Mouse (Mus musculus): Measurements from ENCODE around the gene Hs2st1.
A peak's percentile ranks its signal among the peaks of the same experiment; 100 is the strongest.

Hs2st1 gene

DNA sequence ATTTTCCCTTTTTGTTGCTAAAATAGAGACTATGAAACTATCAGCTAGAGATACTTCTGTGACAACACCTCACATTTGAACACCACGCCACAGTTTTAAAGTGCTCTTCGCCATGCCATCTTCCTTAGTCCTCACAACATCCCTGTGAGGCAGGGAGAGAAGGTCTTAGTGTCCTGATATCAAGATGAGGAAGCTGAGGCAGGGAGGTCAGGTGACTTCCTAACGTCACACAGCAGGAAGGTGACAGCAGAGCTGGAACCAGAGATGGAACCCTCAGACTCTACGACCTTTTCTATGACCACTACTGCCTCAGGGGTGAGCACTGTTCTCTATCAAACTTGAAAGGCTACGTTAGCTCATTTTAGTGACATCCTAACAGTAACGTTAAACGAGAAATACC lies 136.9 kb downstream of the Hs2st1 start:
- DNase-seq, result no peak

DNA sequence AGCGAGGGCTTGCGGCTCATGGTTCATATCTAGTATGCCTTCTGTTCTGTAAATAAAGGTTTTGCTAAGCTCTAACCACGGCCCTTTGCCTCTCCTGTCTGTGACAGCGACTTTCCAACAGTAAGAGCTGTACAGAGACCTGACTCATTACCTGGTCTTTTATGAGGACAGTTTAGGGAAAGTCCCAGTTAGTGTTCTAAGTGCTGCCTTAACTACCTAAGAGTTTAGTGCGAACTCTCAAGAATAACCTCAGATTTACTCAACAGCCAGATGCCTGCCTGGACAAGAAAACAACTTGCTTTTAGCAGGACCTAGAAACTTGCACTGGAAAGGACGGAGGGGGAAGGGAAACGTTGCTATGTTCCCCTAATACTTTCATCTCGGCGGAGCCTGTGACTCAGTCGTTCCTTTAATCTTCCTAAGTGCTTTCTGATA lies 137.8 kb downstream of the Hs2st1 start:
- DNase-seq, result no peak

DNA sequence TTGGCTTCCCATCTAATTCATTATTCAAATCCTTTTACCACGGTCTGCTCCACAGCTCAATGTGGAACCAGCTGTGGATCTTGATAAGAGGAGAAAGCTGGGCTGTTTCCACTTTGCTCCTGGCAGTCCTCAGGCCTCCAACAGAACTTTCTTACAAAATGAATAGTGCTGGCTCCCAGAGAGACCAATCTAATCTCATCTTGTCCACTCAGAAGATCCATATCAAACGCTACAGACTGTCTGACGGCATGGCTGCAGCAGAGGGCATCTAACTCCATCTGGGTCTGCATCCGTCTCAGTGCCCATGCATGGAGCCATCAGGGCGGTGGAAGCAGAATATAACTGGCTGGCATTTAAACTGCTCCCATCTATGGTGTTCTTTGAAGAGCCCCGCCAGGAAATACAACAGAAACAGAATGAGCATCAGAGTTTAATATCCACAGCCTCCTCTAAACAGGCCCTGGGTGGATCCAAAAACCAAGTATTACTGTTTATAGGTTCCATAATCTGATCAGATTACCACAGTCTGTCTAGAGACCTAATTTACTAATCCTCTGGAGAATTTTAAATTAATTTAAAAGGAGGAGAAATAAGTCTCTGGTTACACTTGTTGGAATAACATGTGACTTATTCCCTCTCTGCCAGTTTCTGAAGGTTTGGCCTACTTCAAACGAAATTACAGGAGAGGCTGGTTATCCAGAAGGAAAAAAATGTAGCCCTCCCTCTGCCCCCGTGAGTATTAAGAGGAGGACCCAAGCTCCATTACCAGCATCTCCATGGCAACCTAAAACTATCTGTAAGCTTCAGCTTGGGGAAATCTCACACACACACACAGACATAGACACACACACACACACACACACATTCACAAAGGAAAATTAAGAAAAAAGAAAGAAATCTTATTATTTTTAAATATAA lies 141.2 kb downstream of the Hs2st1 start:
- DNase-seq, result no peak

DNA sequence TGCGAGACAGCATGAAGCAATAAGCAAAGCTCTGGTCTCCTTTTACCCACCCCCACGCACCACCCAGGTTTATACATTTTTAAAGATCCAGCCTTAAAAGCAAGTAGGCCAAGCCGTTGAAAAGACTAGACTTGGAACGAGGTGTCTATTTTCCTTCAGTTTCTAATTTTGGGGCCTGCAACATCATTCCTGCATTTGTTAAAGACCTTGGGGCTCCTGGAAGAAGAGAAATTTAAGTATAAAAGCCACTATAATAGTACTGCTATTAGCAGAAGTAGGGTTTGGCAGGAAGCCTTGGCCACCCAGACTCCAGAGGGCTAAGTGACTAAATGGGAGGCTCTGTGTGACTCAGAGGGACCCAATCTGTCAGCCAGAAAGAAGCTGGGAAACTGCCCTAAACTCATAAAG lies 144.9 kb downstream of the Hs2st1 start:
- DNase-seq, result no peak

DNA sequence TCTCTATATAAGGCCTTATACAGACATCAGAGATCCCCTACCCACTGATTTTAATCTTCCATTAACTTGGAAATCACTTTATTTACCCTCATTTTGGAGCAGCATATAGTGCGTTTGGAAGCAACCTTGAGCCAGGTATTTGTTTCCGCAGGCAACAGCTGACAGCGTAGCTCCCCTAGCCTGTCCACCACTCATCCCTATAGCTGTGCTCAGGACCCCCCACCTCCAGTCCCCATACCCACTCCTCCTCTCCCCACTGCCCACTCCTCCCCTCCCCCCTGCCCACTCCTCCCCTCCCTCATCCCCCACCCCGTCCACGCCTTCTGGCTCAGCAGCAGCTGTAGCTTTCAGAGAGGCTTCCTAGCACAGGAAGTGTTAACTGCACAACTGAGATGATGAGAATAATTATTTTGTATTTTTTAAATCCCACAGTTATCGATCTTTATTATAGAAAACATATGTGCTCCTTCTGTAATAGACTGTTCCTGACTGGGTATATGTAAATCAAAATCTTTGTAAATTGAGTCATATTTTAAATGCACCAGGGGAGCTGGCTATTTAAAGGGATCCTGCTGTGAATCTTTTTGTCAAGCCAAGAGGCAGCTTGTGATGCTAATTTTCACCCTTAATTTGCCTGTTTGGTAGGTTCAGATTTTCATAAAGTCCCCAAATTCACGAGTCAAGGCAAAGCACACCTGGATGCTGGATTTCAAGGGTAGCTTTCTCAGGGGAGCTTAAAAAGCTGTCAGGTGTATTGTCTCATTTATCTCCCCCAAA lies 148.4 kb downstream of the Hs2st1 start:
- DNase-seq, result no peak

DNA sequence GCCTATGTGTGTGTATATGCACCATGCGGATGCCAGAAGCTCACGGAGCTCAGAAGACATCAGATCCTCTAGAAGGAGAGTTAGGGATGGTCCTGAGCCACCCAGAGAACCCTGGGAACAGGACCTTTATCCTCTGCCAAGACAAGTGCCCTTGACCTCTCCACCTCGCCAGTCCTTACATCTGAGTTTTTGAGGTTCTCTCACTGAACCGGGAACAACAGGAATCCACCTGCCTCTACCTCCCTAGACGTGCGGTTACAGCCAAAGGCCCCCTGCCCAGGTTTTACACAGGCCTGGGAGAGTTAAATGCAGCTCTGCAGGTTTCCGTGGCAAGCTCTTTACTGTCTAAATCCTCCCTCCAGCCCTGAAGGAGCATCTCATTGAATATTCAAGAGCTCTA lies 156.2 kb downstream of the Hs2st1 start:
- DNase-seq, result no peak

DNA sequence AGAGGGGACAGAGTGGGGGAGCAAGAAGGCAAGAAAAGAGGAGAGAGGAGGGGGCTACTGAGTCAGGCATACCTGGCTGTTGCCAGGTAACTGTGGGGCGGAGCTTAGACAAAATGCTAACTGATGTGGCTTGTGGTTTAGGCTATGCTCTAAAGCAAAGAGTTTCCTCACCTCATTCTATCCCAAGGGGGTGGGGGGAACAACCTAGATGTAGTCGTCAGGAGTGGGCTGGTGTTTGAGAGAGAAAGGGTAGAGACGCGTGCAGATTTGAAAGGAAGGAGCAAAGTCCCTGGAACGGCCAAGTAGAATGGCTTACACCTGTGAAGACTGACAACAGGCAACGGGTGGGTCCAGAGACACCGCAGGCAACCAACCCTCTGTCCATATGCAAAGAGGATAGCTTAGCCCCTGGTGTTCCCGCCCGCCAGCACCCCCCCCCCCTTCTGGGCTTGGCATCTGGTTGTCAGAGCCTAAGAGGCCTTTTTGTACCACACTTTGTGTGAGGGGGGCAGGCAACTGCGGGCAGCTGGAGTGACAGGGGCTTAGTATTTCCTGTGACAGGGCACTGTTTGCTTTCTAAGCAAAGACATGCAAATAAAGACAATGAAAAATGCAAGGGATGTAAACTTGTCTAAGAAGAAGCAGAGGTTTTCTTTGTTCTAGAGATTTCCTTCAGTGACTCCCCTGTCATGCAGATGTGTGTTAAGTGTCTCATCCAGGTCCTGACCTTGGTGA lies 157.3 kb downstream of the Hs2st1 start:
- DNase-seq, result no peak

DNA sequence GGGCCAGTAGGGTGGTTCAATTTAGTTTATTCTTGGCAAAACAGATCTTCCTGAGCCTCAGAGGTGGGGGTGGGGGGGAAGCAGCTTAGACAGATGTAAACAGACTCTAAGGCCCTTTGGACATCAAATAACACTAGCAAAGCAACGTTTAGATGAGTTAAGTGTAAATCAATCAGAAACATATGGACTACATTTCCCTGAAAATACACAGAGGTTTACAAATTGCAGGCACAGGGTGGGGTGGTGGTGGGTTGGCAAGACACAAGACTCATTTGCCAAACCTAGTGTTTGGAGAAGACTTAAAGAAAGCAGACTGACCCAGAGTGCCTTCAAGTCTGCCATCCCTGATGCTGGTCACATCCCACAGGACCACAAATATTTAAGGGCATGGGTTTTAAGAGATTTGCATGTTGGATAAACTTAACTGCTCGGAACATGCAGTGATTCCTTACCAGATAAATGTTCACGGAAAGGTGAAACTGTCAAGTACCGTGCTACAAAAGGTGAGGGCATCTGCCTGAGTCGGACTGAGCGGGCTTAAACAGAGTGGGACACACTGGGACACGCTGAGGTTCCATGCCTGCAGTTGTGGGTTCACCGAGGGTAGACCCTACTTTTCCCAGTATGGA lies 158.2 kb downstream of the Hs2st1 start:
- no peak for DNase-seq

DNA sequence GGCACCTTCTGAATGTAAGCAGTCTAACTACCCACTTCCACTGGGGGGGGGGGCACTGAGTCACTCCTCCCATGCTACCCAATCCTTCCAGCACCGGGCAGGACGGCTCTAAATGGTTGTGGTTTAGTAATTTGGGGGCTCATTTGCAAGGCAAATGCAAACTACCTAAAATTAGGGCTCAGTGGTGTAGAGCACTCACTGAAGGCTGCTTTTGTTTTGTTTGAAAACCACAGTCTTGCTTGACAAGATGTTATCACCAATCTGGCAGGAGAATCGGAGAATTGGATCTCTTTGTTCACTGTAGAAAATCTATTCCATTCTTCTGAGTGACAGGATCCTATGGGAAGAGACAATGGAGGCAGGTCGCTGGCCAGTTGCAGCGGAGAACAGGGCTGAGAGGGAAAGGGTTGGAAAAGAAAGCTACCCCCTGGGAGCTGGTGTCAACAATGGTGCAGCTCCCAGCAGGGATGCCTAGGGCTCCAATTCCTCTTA lies 158.9 kb downstream of the Hs2st1 start:
- DNase-seq, result no peak

DNA sequence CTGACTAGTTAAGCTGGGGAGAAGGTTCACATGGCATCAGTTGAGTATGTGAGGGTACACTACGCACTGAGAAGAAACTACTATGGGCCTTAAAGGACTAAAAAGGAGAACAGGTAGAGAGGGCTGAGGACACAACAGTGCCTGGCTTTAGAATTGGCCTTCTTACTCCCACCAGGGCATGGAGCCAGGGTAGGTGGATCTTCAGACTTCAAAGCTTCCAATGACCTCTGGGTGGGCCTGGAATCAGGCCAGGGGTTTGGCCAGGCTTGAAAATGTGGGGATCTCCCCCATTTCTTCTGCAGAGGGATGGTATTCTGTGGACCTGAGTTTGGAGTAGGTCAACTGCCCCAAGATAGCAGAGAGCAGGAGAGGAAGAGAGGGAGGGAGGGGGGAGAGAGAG lies 161.0 kb downstream of the Hs2st1 start:
- DNase-seq, result no peak

DNA sequence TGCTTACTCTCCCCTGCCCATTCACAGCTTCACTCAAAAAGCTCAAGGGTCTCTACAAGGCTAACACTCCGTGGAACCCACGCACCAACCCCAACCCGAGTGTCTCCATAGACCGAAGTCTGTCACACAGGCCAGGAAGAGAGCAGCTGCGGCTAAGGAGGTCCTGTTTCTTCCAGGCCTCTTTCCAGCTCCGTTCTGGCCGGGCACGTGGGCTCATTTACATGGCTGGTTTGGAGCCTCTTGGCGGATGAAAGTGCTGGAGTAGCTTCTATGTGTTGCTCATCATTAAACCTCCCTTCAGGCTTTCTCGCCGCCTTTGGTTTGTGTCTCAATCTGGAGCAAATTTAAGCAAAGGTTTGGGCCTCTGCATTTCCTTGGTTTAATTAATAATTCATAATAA lies 164.7 kb downstream of the Hs2st1 start:
- DNase-seq, result no peak

DNA sequence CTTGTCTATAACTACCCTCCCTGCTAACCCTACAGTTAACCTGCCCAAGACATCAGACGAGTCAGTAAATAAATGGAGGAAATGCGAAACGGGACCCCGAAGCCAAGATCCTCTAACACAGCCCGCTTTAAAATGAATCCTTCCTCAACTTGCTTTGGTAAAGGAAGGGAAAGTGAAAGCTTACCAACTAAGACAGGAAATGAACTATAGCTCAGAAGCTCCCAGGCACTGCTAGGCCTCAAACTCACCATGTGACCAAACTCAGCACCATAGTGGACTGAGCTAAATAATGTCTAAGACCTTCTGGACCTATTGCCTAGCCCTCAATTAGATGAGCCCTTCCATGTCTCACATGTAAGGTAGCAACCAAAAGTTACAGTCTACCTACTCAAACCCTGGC lies 168.7 kb downstream of the Hs2st1 start:
- no peak for DNase-seq

DNA sequence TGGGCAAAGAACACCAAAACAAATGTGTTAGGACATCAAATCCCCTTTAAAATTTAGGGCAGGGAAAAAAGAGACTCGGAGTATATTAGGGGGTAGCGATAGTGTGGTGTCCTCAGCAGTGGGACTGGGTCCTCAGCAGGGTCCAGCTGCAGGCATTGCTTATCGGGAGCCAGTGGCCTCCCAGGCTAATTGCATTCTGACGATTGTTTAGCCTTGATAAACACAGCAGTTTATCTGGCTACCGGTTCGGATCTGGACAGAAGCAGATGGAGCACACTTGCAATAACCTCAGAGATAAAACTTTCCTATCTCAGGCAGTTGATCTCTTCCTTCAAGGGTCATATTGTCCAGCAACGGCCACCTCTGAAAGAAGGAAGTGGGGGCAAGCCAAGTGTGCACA lies 169.1 kb downstream of the Hs2st1 start:
- no peak for DNase-seq

DNA sequence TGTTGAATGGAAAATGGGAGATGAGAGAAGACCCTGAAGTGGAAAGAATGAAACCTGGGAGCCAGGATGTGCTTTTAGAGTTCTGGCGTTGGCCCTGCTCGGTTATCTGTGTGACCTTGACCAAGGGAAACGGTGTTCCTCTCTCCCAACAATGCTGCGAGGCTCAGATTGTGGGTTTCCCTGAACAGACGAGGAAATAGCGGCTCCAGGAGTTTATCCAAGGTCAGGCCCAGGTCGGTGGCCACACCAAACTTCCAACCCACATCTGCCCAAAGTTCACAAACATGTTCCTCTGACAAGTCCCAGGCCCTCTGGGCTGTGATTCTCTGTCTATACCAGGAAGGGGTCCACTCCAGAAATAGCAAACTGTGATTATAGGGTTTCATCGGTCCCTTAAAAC lies 169.6 kb downstream of the Hs2st1 start:
- no peak for DNase-seq

DNA sequence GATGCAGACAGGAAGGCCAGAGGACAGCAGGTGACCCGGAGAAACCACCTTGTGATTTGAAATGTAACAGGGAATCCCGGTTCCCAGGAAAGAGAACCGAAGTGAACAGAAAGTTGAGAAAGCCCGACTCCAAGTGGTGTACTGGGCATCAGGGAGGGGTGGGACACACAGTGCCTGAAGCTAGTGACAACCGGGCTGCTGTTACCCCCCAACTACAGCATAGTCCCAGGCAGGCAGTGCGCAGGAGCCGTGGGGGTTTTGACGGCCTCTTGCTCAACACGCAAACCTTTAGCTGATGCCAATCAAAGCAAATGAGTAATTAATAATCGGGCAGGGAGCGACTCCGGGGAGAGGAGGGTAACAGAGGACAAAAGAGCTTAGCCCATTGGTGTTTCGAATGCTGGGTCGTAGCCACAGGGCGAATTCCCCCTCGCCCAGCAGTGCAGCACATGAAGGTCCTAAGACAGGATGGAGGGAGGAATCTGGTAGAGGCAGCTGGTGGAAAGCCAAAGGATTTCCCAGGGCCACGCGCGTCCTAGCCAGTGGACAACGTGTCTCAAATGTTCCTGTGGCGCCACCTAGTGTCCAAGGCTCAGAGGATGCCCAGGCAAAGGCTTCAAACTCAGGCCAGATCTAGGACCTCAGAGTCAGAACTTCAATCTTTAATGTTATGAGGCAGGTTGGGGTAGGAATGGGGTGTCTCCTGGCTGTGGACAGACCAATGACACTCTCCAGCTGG lies 170.5 kb downstream of the Hs2st1 start:
- DNase-seq, result peak; percentile 86

DNA sequence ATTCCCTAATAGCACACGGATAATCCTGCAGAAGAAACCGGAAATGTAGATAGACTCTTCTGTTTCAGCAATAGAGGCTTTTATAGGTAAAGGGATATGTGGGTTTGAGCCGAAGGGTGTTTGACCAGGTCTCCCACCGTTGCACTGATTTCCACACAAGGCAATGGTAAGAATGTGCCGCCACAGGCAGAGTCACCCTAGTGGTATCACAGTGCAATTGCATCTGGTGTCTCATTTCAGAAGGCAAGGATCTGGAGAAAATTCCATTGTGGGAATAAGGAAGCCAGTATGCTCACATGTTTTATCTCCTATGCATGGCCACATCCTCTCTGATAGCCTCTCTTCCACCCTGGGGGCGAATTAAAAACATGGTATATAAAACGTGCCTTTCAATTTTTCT lies 171.8 kb downstream of the Hs2st1 start:
- DNase-seq, result no peak

DNA sequence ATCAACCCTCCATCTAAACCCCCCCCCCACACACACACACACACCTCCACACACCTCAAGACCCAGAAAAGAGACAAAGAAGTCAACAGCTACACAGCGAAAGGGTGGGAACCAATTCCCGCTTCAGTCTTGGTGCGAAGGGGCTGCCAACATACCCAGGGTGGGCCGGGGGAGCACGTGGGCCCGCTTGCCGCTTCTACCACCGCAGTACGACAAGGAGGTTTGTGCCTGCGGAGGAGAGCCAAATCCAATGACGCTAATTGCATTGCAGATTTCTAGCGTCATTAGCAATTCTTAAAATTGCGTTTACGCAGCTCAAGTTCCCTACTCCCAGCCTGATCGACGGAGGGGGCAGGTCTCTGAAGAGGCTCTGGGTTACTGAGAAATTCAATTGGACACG lies 173.5 kb downstream of the Hs2st1 start:
- no peak for DNase-seq

DNA sequence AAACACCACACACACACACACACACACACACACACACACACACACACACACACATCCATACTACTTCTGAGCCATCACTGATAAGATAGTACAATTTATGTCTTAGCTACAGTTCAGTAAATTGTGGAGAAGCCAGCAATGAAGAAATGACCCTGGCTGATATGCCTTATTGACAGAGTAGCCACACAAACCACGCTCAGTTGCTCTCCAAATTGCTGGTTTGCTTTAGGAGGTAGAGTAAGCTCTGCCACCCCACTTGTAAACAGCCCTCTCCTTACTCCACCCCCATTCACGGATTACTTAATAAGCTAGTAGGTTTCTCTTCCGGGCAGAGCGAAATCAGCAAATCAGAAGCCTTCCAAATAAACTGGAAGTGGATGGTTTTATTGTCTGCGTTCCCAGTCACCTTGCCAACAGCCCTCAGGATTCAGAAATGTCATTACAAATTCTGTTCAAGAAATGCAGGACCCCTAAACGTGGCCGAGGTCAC lies 175.5 kb downstream of the Hs2st1 start:
- DNase-seq, result no peak

DNA sequence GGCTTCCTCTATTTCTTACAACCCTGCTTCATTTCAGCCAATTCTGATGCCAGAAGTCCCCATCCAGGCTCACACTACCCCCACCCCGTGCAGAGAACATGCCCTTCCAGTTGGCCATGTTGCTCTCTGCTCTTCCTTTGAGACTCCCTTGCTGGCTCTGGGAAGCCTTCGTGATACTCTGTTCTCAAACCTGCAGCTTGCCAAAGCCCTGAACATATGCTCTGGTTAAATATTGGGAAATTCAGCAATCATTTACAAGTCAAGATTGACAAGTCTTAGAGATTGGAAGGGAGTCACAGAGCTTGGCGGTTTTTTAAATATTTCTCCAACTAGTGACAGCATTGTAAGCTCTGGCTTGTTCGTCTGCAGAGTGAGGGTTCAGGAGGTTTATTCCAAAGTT lies 183.5 kb downstream of the Hs2st1 start:
- no peak for DNase-seq

DNA sequence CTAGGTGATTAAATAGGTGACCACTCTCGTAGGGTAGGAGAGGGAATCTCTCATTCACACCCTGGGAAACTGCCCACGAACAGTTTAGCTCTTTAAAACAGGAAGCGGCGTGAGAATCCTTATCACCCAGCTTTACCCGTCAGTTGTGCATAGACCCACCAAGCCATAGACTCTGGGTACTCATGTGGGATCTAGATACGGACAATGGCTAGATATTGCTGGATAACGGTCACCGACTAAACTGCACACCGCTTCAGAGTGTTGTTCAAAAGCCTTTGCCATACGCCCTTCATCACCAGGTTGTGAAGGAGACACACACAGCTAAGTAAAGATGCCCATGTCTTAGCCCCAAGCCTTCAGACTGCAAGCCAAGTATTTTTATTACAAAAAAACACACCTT lies 185.3 kb downstream of the Hs2st1 start:
- DNase-seq, result no peak

DNA sequence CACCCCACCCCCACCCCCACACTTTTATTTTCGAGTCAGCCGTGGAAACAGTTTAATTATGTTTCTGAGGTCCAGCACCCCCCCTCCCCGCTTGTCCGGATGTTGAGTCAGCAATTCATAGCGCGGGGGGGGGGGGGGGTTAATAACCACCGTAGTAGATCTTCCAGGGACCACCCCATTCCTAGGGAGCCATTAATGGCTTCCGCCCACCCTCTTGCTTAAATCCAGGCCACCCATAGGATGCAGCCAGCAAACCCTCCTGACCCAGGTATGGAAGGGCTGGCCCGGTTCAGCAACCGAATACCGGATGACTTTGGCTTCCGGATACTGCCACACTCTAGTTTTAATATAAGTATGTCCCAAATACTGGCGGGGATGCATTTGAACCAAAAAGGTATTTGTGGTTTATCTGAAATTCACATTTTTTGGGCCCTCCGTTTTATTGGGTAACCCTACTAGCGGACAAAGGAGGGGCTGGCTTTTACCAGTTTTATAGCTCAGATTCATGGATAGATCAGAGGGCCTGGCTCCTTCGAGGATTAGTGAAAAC lies 188.5 kb downstream of the Hs2st1 start:
- no peak for DNase-seq

DNA sequence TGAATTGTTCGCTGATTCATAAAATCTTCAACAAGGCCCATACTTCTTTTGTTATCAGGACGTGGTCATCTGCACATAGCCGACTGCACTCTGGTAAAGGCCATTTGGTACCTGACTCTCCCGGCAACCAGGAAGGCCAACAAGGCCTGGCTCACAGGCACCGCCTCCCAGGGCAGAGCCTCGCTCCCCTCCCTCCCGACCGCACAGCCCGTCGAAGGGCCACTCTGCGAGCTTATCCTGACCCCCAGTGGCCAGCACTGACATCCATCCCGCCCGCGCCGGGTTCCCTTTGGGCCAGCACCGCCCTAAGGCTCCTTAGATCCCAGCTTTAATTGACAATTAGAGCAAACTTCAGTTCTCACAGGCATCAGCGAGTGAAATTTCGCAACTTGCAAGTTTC lies 189.1 kb downstream of the Hs2st1 start:
- peak; percentile 83 for DNase-seq
